Mouse (Mus musculus) stomach, postnatal 0 days (tissue): ENCODE results near the gene Ccdc148.

Experiments
- CTCF ChIP-seq: IDR thresholded peaks from 2 replicates; pipeline ENCODE4 v1.5.1; 2016; ENCODE audit warnings: antibody characterized with exemption, low read depth, mild to moderate bottlenecking, moderate library complexity
- EP300 ChIP-seq: optimal IDR thresholded peaks from 2 replicates; pipeline ENCODE3; 2016; ENCODE audit warnings: antibody characterized with exemption

GRCm38 (mm10) chr2:59167830-59168229, 7.3 kb upstream of the Ccdc148 start:
- no peak; the same call in 1 of the 2 replicates for TF ChIP-seq CTCF
- no peak for TF ChIP-seq EP300
